Mouse (Mus musculus) bone marrow, adult 2 months (tissue): ENCODE measurements around the gene Patj.

Experiments
- CTCF ChIP-seq: fragments of 200-500 bp; IDR thresholded peaks from 2 replicates; pipeline ENCODE4 v1.5.1; 2011; ENCODE audit warnings: low read length, control low read depth; ENCODE audit not compliant: control insufficient read depth, insufficient read depth
- POLR2A ChIP-seq: fragments of 200-500 bp; IDR thresholded peaks from 2 replicates; pipeline ENCODE4 v1.6.1; 2011; ENCODE audit warnings: low read depth, mild to moderate bottlenecking, control low read depth, low read length, borderline replicate concordance; ENCODE audit not compliant: control insufficient read depth

- no peak for TF ChIP-seq CTCF
- TF ChIP-seq POLR2A = no peak
These were observed 227.6 kb downstream of the Patj start for GRCm38 (mm10) chr4:98622996-98623673.
